Mouse (Mus musculus) limb, embryonic 10.5 days (tissue): ENCODE measurements around the gene Ehd1. TPM values are rescaled to one million over a fixed set of nuclear protein-coding genes. Genes with fewer than 3 reads are reported as not detected.
"Not testable (repeated sequence)": the region's sequence is repeated elsewhere in the genome, so short reads cannot be mapped to it uniquely, and the experiment has no call there.

Source experiments
- DNase-seq: peaks from one replicate; pipeline ENCODE4 v3.0.0-alpha.2; 2017; ENCODE audit warnings: low spot score
- H3K27ac ChIP-seq: fragments of 300-500 bp; sonication (generic); 2 replicates; pipeline ENCODE4 v1.5.1; 2016; ENCODE audit warnings: mild to moderate bottlenecking
- H3K27me3 ChIP-seq: fragments of 300-500 bp; sonication (generic); 2 replicates; pipeline ENCODE4 v1.6.1; 2016; ENCODE audit warnings: low read depth, mild to moderate bottlenecking; ENCODE audit not compliant: poor library complexity, severe bottlenecking
- H3K36me3 ChIP-seq: fragments of 300-500 bp; sonication (generic); 2 replicates; pipeline ENCODE4 v1.6.1; 2016; ENCODE audit warnings: mild to moderate bottlenecking, moderate library complexity
- H3K4me1 ChIP-seq: fragments of 300-500 bp; sonication (generic); 2 replicates; pipeline ENCODE4 v1.6.1; 2016
- H3K4me3 ChIP-seq: fragments of 300-500 bp; sonication (generic); 2 replicates; pipeline ENCODE4 v1.5.1; 2016; ENCODE audit warnings: mild to moderate bottlenecking, moderate library complexity
- H3K9me3 ChIP-seq: fragments of 300-500 bp; sonication (generic); replicated peaks from 2 replicates; pipeline ENCODE4 v1.6.1; 2016; ENCODE audit warnings: mild to moderate bottlenecking
- WGBS: fragments of 180-500 bp; shearing (Covaris S2); methylation state at CpG from one replicate; pipeline ENCODE4 v1.1.7; 2016; 5-methylcytosine and 5-hydroxymethylcytosine counted together
- polyA plus RNA-seq: library from polyadenylated mRNA; unstranded; fragments of >200 nt; fragmentation: Nextera tagmentation; extraction: Ambion mirVana; gene quantifications from 2 replicates; pipeline ENCODE4 v1.2.1, GENCODE M21; 2016

Gene Ehd1
- polyA plus RNA-seq, 1 experiment from 2014 or later = 72.5 TPM

- H3K9me3 ChIP-seq = no peaks in the 10 kb centered on the region
- WGBS = 91% methylated on average over 19 of the region's 19 CpGs
- DNase-seq = no peak
- no peak overlapping the region for H3K4me3 ChIP-seq
- H3K27me3 ChIP-seq = no peaks in the 10 kb centered on the region
- H3K4me1 ChIP-seq = peaks cover 11% of the 10 kb centered on the region; the same call in 1 of the 2 replicates
- H3K36me3 ChIP-seq = peaks cover 94% of the 10 kb centered on the region
- H3K27ac ChIP-seq = no peak overlapping the region
Observed at GRCm38 (mm10) chr19:6286434-6287401, 10.2 kb downstream of the Ehd1 start.

DNA sequence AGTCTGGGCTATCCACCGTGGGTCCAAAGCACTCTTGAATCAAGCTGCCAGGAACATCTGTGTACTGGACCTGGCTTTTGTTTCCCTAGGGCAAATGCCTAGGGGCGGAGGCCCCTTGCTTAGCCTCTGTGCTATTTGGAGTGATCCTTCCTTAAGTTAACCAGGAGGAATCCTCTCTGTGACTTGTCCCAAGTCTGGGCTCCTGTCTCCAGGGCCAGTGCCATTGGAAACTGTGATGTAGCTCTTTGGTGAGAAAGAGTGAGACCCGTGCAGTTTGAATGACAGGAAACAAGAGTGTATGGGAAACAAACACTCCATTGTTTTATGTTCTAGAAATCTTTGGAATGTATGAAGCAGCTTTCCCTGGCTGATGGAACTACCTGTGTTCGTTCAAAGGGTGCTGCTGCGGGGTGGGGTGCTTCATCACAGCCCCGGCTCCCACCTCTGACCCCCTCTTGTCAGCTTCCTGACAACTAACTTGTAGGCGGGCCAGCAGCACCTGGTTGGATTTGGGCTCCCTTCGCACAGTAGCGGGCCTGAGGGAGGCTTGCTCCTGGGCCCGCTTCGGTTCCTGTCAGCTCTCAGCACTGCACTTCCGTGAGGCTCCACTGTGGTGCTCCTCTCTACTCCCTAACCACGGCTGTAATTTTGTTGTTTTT lies 11.8 kb downstream of the Ehd1 start:
- peaks cover 92% of the 10 kb centered on the region for H3K36me3 ChIP-seq
- 84% methylated on average over 13 of the region's 13 CpGs for WGBS
- H3K4me3 ChIP-seq = no peak overlapping the region
- peak overlapping the region; percentile 32; the same call in 1 of the 2 replicates for H3K27ac ChIP-seq
- H3K27me3 ChIP-seq = no peaks in the 10 kb centered on the region
- H3K9me3 ChIP-seq = no peaks in the 10 kb centered on the region
- DNase-seq = no peak
- H3K4me1 ChIP-seq = peaks cover 11% of the 10 kb centered on the region; the same call in 1 of the 2 replicates

GRCm38 (mm10) chr19:6289696-6290238 lies 13.2 kb downstream of the Ehd1 start:
- peaks cover 92% of the 10 kb centered on the region for H3K36me3 ChIP-seq
- no peaks in the 10 kb centered on the region for H3K27me3 ChIP-seq
- DNase-seq = no peak
- H3K27ac ChIP-seq = no peak overlapping the region
- peaks cover 11% of the 10 kb centered on the region; the same call in 1 of the 2 replicates for H3K4me1 ChIP-seq
- no peaks in the 10 kb centered on the region for H3K9me3 ChIP-seq
- no peak overlapping the region for H3K4me3 ChIP-seq
- 92% methylated on average over 14 of the region's 14 CpGs for WGBS

- DNase-seq, H3K27me3 ChIP-seq, H3K4me3 ChIP-seq, H3K9me3 ChIP-seq: not testable (repeated sequence)
- Histone ChIP-seq H3K27ac (0 out of 2 replicates have a peak overlapping the region, but pooled peaks have one; percentile 20), H3K4me1 (peaks cover 11% of the 10 kb centered on the region; the same call in 1 of the 2 replicates), H3K36me3 (peaks cover 92% of the 10 kb centered on the region)
- WGBS = 94% methylated on average over 6 of the region's 6 CpGs
Observed at GRCm38 (mm10) chr19:6290720-6291116, 14.2 kb downstream of the Ehd1 start.

GRCm38 (mm10) chr19:6291117-6291781 lies 14.7 kb downstream of the Ehd1 start:
- H3K27ac ChIP-seq = peak overlapping the region; percentile 20; the same call in 1 of the 2 replicates
- H3K36me3 ChIP-seq = peaks cover 92% of the 10 kb centered on the region
- no peak overlapping the region for H3K4me3 ChIP-seq
- no peak for DNase-seq
- H3K9me3 ChIP-seq = no peaks in the 10 kb centered on the region
- peaks cover 11% of the 10 kb centered on the region; the same call in 1 of the 2 replicates for H3K4me1 ChIP-seq
- H3K27me3 ChIP-seq = no peaks in the 10 kb centered on the region
- 74% methylated on average over 10 of the region's 10 CpGs for WGBS

DNA sequence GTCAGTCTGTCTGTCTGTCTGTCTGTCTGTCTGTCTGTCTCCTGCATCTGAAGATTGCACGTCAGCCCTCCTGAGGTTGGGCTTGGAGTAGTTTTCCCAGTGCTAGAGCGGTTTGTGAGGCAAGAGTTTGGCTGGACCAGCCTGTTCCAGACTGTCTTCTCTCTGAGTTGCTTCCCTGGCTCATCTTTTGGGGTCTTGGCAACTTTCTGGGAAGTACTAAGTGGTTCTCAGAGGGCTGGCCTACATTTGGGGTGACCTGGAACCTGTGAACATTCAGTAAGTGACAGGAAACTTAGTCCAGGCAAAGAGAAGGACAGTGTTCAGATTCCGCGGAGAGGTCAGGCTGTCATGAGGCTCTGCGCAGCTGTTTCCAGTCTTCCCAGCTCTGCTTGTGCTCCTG lies 15.7 kb downstream of the Ehd1 start:
- 86% methylated on average over 5 of the region's 5 CpGs for WGBS

GRCm38 (mm10) chr19:6294301-6294700 lies 17.8 kb downstream of the Ehd1 start:
- WGBS = 95% methylated on average over 17 of the region's 17 CpGs
- H3K9me3 ChIP-seq = no peaks in the 10 kb centered on the region
- H3K36me3 ChIP-seq = peaks cover 95% of the 10 kb centered on the region
- H3K27me3 ChIP-seq = no peaks in the 10 kb centered on the region
- 0 out of 2 replicates have a peak, but pooled peaks cover 4% of the 10 kb centered on the region for H3K4me1 ChIP-seq
- no peak overlapping the region for H3K4me3 ChIP-seq
- no peak for DNase-seq
- no peak overlapping the region for H3K27ac ChIP-seq

More for the DNA sequence above, 15.7 kb downstream of the Ehd1 start:
- DNase-seq = no peak
- Histone ChIP-seq H3K4me3 (no peak overlapping the region), H3K36me3 (peaks cover 92% of the 10 kb centered on the region), H3K27ac (no peak overlapping the region), H3K27me3 (no peaks in the 10 kb centered on the region), H3K4me1 (peaks cover 11% of the 10 kb centered on the region; the same call in 1 of the 2 replicates), H3K9me3 (no peaks in the 10 kb centered on the region)

DNA sequence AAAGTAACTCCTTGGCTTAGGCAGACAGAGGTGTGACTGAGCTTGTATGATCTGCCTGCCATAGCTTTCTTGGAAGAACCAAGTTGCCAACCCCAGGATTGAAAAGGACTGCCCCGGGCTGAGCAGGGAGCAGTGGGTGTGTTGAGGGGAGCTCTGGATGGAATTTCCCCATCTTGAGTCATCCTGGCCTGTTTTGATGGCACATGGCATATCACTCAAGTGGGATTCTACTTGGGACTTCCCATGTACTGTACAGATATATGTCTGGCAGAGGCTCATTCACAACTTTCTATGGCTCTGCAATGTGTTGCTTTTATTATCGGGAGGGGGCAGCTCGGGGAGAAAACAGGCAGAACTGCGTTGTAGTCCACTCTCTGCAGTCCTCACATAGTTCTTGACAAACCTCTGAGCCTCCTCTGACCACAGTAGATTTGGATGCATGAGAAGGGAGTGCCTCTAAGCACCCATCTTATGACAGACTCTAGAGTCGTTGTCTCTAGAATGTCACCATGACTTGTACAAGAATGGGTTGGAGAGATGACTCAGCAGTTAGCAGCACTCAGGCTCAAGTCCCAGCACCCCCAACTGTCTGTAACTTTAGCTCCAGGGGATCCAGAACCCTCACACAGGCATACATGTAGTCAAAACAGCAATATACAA lies 20.2 kb downstream of the Ehd1 start:
- H3K9me3 ChIP-seq = no peaks in the 10 kb centered on the region
- DNase-seq = no peak
- H3K4me3 ChIP-seq = no peak overlapping the region
- no peaks in the 10 kb centered on the region for H3K27me3 ChIP-seq
- no peaks in the 10 kb centered on the region for H3K4me1 ChIP-seq
- peaks cover 96% of the 10 kb centered on the region for H3K36me3 ChIP-seq
- 89% methylated on average over 5 of the region's 5 CpGs for WGBS
- H3K27ac ChIP-seq = no peak overlapping the region

- peaks cover 86% of the 10 kb centered on the region for H3K36me3 ChIP-seq
- H3K27me3 ChIP-seq = no peaks in the 10 kb centered on the region
- peaks cover 3% of the 10 kb centered on the region for H3K4me1 ChIP-seq
- 94% methylated on average over 9 of the region's 9 CpGs for WGBS
- DNase-seq = no peak
- no peak overlapping the region for H3K27ac ChIP-seq
- no peaks in the 10 kb centered on the region for H3K9me3 ChIP-seq
- no peak overlapping the region for H3K4me3 ChIP-seq
Observed at GRCm38 (mm10) chr19:6297641-6298040, 21.1 kb downstream of the Ehd1 start.

GRCm38 (mm10) chr19:6299003-6299402 lies 22.5 kb downstream of the Ehd1 start:
- no peak for DNase-seq
- Histone ChIP-seq H3K4me1 (peaks cover 5% of the 10 kb centered on the region), H3K4me3 (no peak overlapping the region), H3K36me3 (peaks cover 74% of the 10 kb centered on the region), H3K27me3 (no peaks in the 10 kb centered on the region), H3K9me3 (no peaks in the 10 kb centered on the region), H3K27ac (no peak overlapping the region)
- 80% methylated on average over 4 of the region's 4 CpGs for WGBS

DNA sequence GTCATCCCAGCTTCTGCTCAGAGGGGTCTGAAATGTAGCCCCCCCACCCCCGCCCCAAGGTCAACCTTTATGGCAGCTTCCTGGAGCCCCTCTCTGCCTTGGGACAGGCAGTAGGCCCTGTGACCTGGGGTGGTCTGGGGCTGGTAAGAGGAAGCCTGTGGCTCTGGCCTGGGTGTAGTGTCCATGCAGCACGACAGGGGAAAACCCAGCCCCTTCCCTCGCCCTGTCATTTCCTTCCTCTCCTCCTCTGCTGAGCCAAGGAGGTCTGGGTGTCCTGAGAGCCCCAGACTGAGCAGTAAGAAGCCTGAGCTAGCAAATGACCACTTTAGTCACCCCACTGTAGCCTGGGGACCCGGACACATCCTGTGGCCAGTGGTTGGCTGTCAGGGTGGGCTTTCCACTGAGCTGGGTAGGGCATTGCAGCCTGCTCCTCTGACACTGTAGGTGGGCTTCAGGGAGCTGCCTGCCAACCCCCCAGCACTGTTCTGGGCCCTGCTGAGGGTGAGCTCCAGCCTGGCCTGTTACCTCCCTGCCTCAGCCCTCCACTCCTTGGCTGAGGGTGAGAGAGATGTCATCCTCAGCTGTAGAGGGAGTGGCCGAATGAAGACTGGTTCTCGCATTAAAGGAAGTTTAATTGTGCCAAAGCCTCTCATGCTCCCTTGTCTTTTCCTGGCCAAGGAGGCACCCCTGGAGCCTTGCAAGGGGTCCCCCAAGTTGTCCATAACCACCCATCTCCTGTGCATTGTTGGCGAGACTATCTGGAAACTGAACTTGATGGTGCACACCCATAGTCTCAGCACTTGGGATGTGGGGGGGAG lies 23.1 kb downstream of the Ehd1 start:
- Histone ChIP-seq H3K4me3 (no peak overlapping the region), H3K36me3 (peaks cover 68% of the 10 kb centered on the region), H3K27ac (peak overlapping the region; percentile 3; the same call in 1 of the 2 replicates), H3K9me3 (no peaks in the 10 kb centered on the region), H3K27me3 (no peaks in the 10 kb centered on the region), H3K4me1 (peaks cover 5% of the 10 kb centered on the region)
- WGBS = 89% methylated on average over 7 of the region's 7 CpGs
- no peak for DNase-seq
